Mouse (Mus musculus) megakaryocyte, embryonic 14.5 days (primary cell): ENCODE results near the gene Rhod.

Experiments
- FLI1 ChIP-seq: IDR thresholded peaks from 2 replicates; pipeline ENCODE4 v1.6.1; 2012; ENCODE audit warnings: low read length, inconsistent platforms, mixed read lengths
- GATA1 ChIP-seq: IDR thresholded peaks from 3 replicates; pipeline ENCODE4 v1.6.1; 2012; ENCODE audit warnings: mixed read lengths, low read length, inconsistent platforms, borderline replicate concordance

DNA sequence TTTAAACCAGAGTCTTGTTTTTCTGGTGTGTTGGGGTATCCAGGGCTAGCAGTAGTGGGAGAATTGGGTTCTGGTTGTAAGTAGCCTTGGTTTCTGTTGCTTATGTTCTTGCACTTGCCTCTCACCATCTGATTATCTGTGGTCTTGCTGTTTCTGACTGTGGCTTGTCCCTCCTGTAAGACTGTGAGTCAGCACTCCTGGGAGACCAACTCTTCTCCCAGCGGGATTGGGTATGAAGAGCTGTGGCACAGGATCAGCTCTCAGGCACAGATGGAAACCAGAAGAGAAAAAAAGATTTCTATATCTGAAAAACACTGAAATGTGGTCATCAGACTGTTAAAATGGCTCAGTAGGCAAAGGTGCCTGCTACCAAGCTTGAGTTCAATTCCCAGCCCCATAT is 24.6 kb downstream of the Rhod start:
- no peak for TF ChIP-seq GATA1
- TF ChIP-seq FLI1: no peak
